Mouse (Mus musculus) liver, embryonic 11.5 days (tissue): ENCODE results near the gene Depdc7. TPM values are rescaled to one million over a fixed set of nuclear protein-coding genes. Genes with fewer than 3 reads are reported as not detected.

ENCODE experiments used
- ATAC-seq: fragments of 200-750 bp; cut with Nextera tagmentation; replicated peaks from 2 replicates; pipeline ENCODE4 v1.8.0; 2017; ENCODE audit warnings: moderate number of reproducible peaks, mild to moderate bottlenecking, moderate TSS enrichment, moderate library complexity; ENCODE audit not compliant: low FRiP score
- DNase-seq: peaks from one replicate; pipeline ENCODE4 v3.0.0-alpha.2; 2017; ENCODE audit warnings: low spot score
- H3K27ac ChIP-seq: fragments of 300-500 bp; sonication (generic); 2 replicates; pipeline ENCODE4 v1.5.1; 2014; ENCODE audit warnings: mild to moderate bottlenecking, low read depth, low read length, control low read depth
- H3K27me3 ChIP-seq: fragments of 300-500 bp; sonication (generic); replicated peaks from 2 replicates; pipeline ENCODE4 v1.6.1; 2014; ENCODE audit warnings: low read length, mixed read lengths; ENCODE audit not compliant: control insufficient read depth, insufficient read depth
- H3K36me3 ChIP-seq: fragments of 300-500 bp; sonication (generic); 2 replicates; pipeline ENCODE4 v1.6.1; 2014; ENCODE audit warnings: mild to moderate bottlenecking, low read length, moderate library complexity, mixed read lengths; ENCODE audit not compliant: control insufficient read depth, insufficient read depth
- H3K4me1 ChIP-seq: fragments of 300-500 bp; sonication (generic); replicated peaks from 2 replicates; pipeline ENCODE4 v1.6.1; 2014; ENCODE audit warnings: low read length, mixed read lengths; ENCODE audit not compliant: control insufficient read depth, insufficient read depth
- H3K4me2 ChIP-seq: fragments of 300-500 bp; sonication (generic); 2 replicates; pipeline ENCODE4 v1.6.1; 2014; ENCODE audit warnings: mild to moderate bottlenecking, control low read depth, moderate library complexity
- H3K4me3 ChIP-seq: fragments of 300-500 bp; sonication (generic); 2 replicates; pipeline ENCODE4 v1.5.1; 2014; ENCODE audit warnings: low read depth, low read length, control low read depth
- H3K9ac ChIP-seq: fragments of 300-500 bp; sonication (generic); 2 replicates; pipeline ENCODE4 v1.6.1; 2014; ENCODE audit warnings: low read depth, low read length, control low read depth
- H3K9me3 ChIP-seq: fragments of 300-500 bp; sonication (generic); 2 replicates; pipeline ENCODE4 v1.6.1; 2016; ENCODE audit warnings: low read length, inconsistent platforms, mixed read lengths; ENCODE audit not compliant: control insufficient read depth
- WGBS: fragments of 180-500 bp; shearing (Covaris S2); extraction: QIAGEN DNeasy Blood & Tissue Kit; methylation state at CpG from one replicate; pipeline ENCODE4 v1.1.7; 2014; 5-methylcytosine and 5-hydroxymethylcytosine counted together
- polyA plus RNA-seq: library from polyadenylated mRNA; unstranded; fragments of >200 nt; fragmentation: Nextera tagmentation; extraction: Ambion mirVana; gene quantifications from 2 replicates; pipeline ENCODE4 v1.2.1, GENCODE M21; 2014

Depdc7 gene
- polyA plus RNA-seq, 1 experiment from 2014 or later = 10.3 TPM

- H3K36me3 ChIP-seq = no peaks in the 10 kb centered on the region
- H3K27ac ChIP-seq = no peak overlapping the region
- H3K27me3 ChIP-seq = no peaks in the 10 kb centered on the region
- H3K4me1 ChIP-seq = no peaks in the 10 kb centered on the region
- no peak overlapping the region for H3K4me2 ChIP-seq
- ATAC-seq (no peak), DNase-seq (no peak)
- no peak overlapping the region for H3K4me3 ChIP-seq
- H3K9me3 ChIP-seq = no peaks in the 10 kb centered on the region
- no peak overlapping the region for H3K9ac ChIP-seq
- 70% methylated on average over 1 of the region's 1 CpGs for WGBS
These were observed 15.3 kb downstream of the Depdc7 start for GRCm38 (mm10) chr2:104727369-104727768.

DNA sequence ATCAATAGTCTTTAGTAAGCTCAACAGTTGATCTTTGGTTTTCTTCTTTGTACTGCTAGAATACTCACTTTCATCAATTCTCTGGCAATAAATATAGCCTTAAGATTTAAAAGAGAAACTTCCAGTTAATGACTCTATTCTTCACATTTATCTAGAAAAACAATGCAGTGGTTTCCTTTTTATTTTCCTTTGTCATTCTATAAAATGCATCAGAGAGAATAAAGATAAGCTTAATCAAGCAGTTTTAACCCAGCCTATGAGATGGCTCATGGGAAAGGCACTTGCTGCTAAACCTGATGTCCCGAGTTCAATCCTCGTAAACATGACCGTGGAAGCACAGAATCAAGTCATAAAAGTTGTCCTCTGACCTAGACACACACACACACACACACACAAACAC lies 20.7 kb downstream of the Depdc7 start:
- Histone ChIP-seq H3K4me3 (no peak overlapping the region), H3K9me3 (no peaks in the 10 kb centered on the region), H3K27ac (no peak overlapping the region), H3K9ac (no peak overlapping the region), H3K36me3 (no peaks in the 10 kb centered on the region), H3K4me2 (no peak overlapping the region), H3K4me1 (no peaks in the 10 kb centered on the region), H3K27me3 (no peaks in the 10 kb centered on the region)
- WGBS = 72% methylated on average over 3 of the region's 3 CpGs
- ATAC-seq = no peak
- no peak for DNase-seq

DNA sequence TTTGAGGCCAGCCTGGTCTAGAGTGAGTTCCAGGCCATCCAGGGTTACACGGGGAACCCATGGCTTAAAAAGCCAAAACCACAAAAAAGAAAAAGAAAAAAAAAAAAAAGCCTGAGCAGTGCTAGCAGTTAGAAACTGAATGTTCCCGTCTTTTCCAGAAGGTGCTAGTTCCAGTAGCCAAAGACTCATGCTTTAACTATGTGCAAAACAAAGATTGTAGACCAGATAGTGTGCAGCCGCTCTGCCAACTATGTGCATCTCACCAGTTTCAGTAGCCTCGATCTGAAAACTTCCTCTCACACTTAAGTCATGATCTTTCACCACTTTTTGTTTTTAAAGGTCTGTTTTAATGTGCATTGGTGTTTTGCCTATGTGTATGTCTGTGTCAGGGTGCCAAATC lies 24.9 kb downstream of the Depdc7 start:
- Histone ChIP-seq H3K4me3 (no peak overlapping the region), H3K4me2 (no peak overlapping the region), H3K9me3 (no peaks in the 10 kb centered on the region), H3K9ac (no peak overlapping the region), H3K27me3 (no peaks in the 10 kb centered on the region), H3K4me1 (no peaks in the 10 kb centered on the region), H3K27ac (no peak overlapping the region), H3K36me3 (no peaks in the 10 kb centered on the region)
- ATAC-seq (no peak), DNase-seq (no peak)
- WGBS = 69% methylated on average over 4 of the region's 4 CpGs

DNA sequence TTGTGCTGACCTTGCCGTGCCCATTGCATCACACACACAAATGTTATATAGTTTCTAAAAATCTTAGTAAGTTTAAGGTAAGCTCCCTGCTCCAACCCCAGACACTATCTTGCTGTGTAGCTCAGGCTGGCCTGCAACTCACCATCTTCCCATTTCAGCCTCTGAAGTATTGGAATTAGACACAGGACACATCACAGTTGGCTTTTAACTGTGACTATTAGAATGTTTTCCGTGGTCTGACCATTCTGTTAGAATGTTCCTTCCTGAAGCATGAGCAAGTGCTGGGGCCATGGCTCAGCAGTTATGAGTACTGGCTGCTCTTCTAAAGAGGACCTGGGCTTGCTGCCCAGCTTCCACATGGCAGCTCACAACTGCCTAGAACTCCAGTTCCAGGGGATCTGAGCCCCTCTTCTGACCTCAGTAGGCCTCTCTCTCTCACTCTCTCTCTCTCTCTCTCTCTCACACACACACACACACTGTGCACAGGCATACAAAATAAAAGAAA lies 25.4 kb downstream of the Depdc7 start:
- H3K4me3 ChIP-seq = no peak overlapping the region
- no peaks in the 10 kb centered on the region for H3K36me3 ChIP-seq
- no peaks in the 10 kb centered on the region for H3K9me3 ChIP-seq
- no peak overlapping the region for H3K9ac ChIP-seq
- H3K4me2 ChIP-seq = no peak overlapping the region
- no peaks in the 10 kb centered on the region for H3K27me3 ChIP-seq
- no peaks in the 10 kb centered on the region for H3K4me1 ChIP-seq
- WGBS = 87% methylated on average over 2 of the region's 2 CpGs
- no peak for DNase-seq
- no peak overlapping the region for H3K27ac ChIP-seq
- no peak for ATAC-seq

GRCm38 (mm10) chr2:104716279-104716678 lies 26.4 kb downstream of the Depdc7 start, which contains the start of gene Pin1rt1:
Gene Pin1rt1 (minus strand): TSS chr2:104716379.
- no peaks in the 10 kb centered on the region for H3K4me1 ChIP-seq
- WGBS = 87% methylated on average over 4 of the region's 4 CpGs
- no peak within 1 kb of the TSS for H3K4me2 ChIP-seq
- H3K9me3 ChIP-seq = no peaks in the 10 kb centered on the region
- H3K27ac ChIP-seq = no peak within 1 kb of the TSS
- no peak within 1 kb of the TSS for H3K9ac ChIP-seq
- H3K27me3 ChIP-seq = peaks cover 7% of the 10 kb centered on the region; the same call in 1 of the 2 replicates
- no peaks in the 10 kb centered on the region for H3K36me3 ChIP-seq
- H3K4me3 ChIP-seq = no peak within 1 kb of the TSS
- ATAC-seq (no peak), DNase-seq (no peak)

- Histone ChIP-seq H3K9me3 (no peaks in the 10 kb centered on the region), H3K4me1 (no peaks in the 10 kb centered on the region), H3K36me3 (no peaks in the 10 kb centered on the region), H3K27ac (no peak overlapping the region), H3K4me2 (no peak overlapping the region), H3K27me3 (peaks cover 8% of the 10 kb centered on the region; the same call in 1 of the 2 replicates), H3K9ac (no peak overlapping the region), H3K4me3 (no peak overlapping the region)
- DNase-seq (no peak), ATAC-seq (no peak)
- 44% methylated on average over 15 of the region's 15 CpGs for WGBS
These were observed 28.4 kb downstream of the Depdc7 start for GRCm38 (mm10) chr2:104714254-104714691.

GRCm38 (mm10) chr2:104712486-104712809 lies 30.2 kb downstream of the Depdc7 start:
- Histone ChIP-seq H3K9ac (peak overlapping the region; percentile 70), H3K4me1 (no peaks in the 10 kb centered on the region), H3K27ac (no peak overlapping the region), H3K9me3 (no peaks in the 10 kb centered on the region), H3K4me3 (peak overlapping the region; percentile 82), H3K4me2 (peak overlapping the region; percentile 81), H3K36me3 (no peaks in the 10 kb centered on the region), H3K27me3 (peaks cover 8% of the 10 kb centered on the region; the same call in 1 of the 2 replicates)
- 4% methylated on average over 7 of the region's 7 CpGs for WGBS
- DNase-seq (no peak), ATAC-seq (peak; percentile 18; the same call in 1 of the 2 replicates)

GRCm38 (mm10) chr2:104711585-104712485 lies 30.8 kb downstream of the Depdc7 start, which contains the start of gene Tcp11l1:
Gene Tcp11l1 (minus strand): TSS chr2:104712169.
- no peaks in the 10 kb centered on the region for H3K4me1 ChIP-seq
- H3K9me3 ChIP-seq = no peaks in the 10 kb centered on the region
- ATAC-seq (peak; percentile 79), DNase-seq (peak; percentile 73)
- peaks cover 8% of the 10 kb centered on the region; the same call in 1 of the 2 replicates for H3K27me3 ChIP-seq
- H3K9ac ChIP-seq = peak within 1 kb of the TSS; percentile 70
- H3K36me3 ChIP-seq = no peaks in the 10 kb centered on the region
- WGBS = under 1% methylated on average over 90 of the region's 99 CpGs
- H3K27ac ChIP-seq = no peak within 1 kb of the TSS
- peak within 1 kb of the TSS; percentile 82 for H3K4me3 ChIP-seq
- H3K4me2 ChIP-seq = peak within 1 kb of the TSS; percentile 81
